Mouse (Mus musculus): Measurements from ENCODE around the gene Slc4a4.

DNA sequence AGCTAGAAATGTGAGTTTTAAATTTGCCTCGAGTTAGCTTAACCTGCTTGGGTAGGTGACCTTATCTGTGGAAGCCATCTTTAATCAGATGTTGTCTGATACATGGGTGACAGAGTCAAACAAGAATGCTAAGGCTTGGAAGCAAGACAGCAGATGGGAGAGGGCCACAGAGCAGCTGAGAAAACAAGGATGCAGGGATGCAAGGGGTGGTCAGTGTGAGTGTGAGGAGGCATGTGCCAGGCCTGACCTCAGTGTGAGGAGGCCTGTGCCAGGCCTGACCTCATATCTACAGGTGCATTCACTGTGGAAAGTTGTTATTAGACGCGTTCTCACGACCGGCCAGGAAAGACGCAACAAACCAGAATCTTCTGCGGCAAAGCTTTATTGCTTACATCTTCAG is 114.0 kb downstream of the Slc4a4 start:
- no peak for TF ChIP-seq CTCF (IDR thresholded peaks at IDR 0.05; ENCODE audit: insufficient read depth, low read depth, low read length)
- TF ChIP-seq POLR2A (IDR thresholded peaks at IDR 0.05; ENCODE audit: insufficient read depth, low read depth, low read length): no peak

Data from olfactory bulb, adult 2 months (tissue).